Mouse (Mus musculus) C2C12 (cell line): Measurements from ENCODE around the gene Krcc1.

Experiments used
- CTCF ChIP-seq: IDR thresholded peaks from one replicate; pipeline ENCODE4 v1.5.1; 2011; ENCODE audit not compliant: control insufficient read depth, insufficient read depth, insufficient read length
- MAX ChIP-seq: IDR thresholded peaks from one replicate; pipeline ENCODE4 v1.6.1; 2011; ENCODE audit warnings: mild to moderate bottlenecking, control low read depth

GRCm38 (mm10) chr6:71236506-71236905, 35.0 kb upstream of the Krcc1 start:
- TF ChIP-seq MAX: no peak
- no peak for TF ChIP-seq CTCF
